Mouse (Mus musculus) midbrain, embryonic 14.5 days (tissue): ENCODE data around the gene Ube2s. TPM values are rescaled to one million over a fixed set of nuclear protein-coding genes. Genes with fewer than 3 reads are reported as not detected.
A peak's percentile ranks its signal among the peaks of the same experiment; 100 is the strongest.

Source experiments
- ATAC-seq: fragments of 200-750 bp; cut with Nextera tagmentation; 2 replicates; pipeline ENCODE4 v1.8.0; 2017; ENCODE audit warnings: moderate number of reproducible peaks, moderate library complexity; ENCODE audit not compliant: low FRiP score, low TSS enrichment
- DNase-seq: peaks from one replicate; pipeline ENCODE4 v3.0.0-alpha.2; 2015
- H3K27ac ChIP-seq: fragments of 300-500 bp; sonication (generic); replicated peaks from 2 replicates; pipeline ENCODE4 v1.5.1; 2014; ENCODE audit warnings: mild to moderate bottlenecking, low read depth, low read length, moderate library complexity
- H3K27me3 ChIP-seq: fragments of 300-500 bp; sonication (generic); 2 replicates; pipeline ENCODE4 v1.6.1; 2014; ENCODE audit warnings: low read length, control low read depth, mixed read lengths; ENCODE audit not compliant: control insufficient read depth, insufficient read depth
- H3K36me3 ChIP-seq: fragments of 300-500 bp; sonication (generic); 2 replicates; pipeline ENCODE4 v1.6.1; 2014; ENCODE audit warnings: low read length, control low read depth; ENCODE audit not compliant: control insufficient read depth, insufficient read depth
- H3K4me1 ChIP-seq: fragments of 300-500 bp; sonication (generic); 2 replicates; pipeline ENCODE4 v1.6.1; 2014; ENCODE audit warnings: mild to moderate bottlenecking, antibody characterized with exemption, low read length, control low read depth; ENCODE audit not compliant: control insufficient read depth, insufficient read depth
- H3K4me2 ChIP-seq: fragments of 300-500 bp; sonication (generic); 2 replicates; pipeline ENCODE4 v1.6.1; 2014; ENCODE audit warnings: mild to moderate bottlenecking, low read length, moderate library complexity
- H3K4me3 ChIP-seq: fragments of 300-500 bp; sonication (generic); replicated peaks from 2 replicates; pipeline ENCODE4 v1.5.1; 2014; ENCODE audit warnings: low read depth, low read length
- H3K9ac ChIP-seq: fragments of 300-500 bp; sonication (generic); replicated peaks from 2 replicates; pipeline ENCODE4 v1.6.1; 2014; ENCODE audit warnings: mild to moderate bottlenecking, low read length, moderate library complexity
- H3K9me3 ChIP-seq: fragments of 300-500 bp; sonication (generic); 2 replicates; pipeline ENCODE4 v1.6.1; 2016; ENCODE audit warnings: low read length, control low read depth, mixed read lengths; ENCODE audit not compliant: control insufficient read depth
- WGBS: fragments of 180-500 bp; shearing (Covaris S2); extraction: QIAGEN DNeasy Blood & Tissue Kit; methylation state at CpG from one replicate; pipeline ENCODE4 v1.1.7; 2014; 5-methylcytosine and 5-hydroxymethylcytosine counted together
- polyA plus RNA-seq: library from polyadenylated mRNA; unstranded; fragments of >200 nt; fragmentation: Nextera tagmentation; extraction: Ambion mirVana; gene quantifications from 2 replicates; pipeline ENCODE4 v1.2.1, GENCODE M21; 2014

Ube2s gene
- polyA plus RNA-seq, 1 experiment from 2014 or later = 290 TPM

DNA sequence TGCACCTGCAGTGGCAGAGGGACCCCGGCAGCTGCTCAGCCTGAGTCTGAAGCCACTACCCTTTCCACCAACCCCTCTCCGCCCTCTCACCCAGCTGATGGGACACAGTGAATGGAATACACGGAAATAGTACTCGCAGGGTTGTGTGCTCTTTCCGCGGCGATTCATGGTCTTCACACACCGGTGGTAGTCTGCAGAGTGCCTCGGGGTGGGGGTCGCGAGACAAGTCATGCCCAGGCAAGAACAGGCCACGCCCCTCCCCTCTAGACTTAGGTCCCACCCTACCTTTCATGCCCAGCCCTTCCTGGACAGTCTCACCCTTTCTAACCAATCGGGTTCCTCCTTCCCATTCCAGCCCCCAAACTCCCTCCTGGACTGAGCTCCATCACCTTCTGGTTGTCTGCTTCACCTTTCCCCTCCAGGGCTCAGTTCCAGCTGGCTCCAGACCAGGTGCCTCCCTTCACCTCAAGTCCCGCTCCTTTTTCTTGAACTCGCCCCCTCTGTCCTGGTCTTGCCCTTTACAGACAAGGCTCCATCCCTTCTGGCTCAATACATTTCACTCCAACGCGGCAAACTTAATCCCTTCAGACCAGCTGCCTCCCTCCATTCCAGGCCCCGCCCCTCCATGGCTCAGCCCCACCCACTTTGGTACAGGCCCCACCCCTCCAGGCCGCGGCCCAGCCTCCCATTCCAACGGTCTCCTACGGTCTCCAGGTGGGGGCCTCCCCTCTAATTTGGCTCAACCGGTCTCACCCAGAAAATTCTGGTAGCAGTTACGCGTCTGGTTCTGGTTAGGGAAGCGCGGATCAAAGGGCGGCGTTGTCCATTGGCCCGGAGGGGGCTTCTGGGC lies 60.2 kb downstream of the Ube2s start:
- peak overlapping the region; percentile 28 for H3K4me3 ChIP-seq
- no peaks in the 10 kb centered on the region for H3K27me3 ChIP-seq
- 3% methylated on average over 30 of the region's 30 CpGs for WGBS
- no peak overlapping the region for H3K9ac ChIP-seq
- no peaks in the 10 kb centered on the region for H3K9me3 ChIP-seq
- H3K36me3 ChIP-seq = peaks cover 6% of the 10 kb centered on the region; the same call in 1 of the 2 replicates
- DNase-seq (peak; percentile 48), ATAC-seq (peak; percentile 77)
- peaks cover 14% of the 10 kb centered on the region for H3K4me1 ChIP-seq
- H3K4me2 ChIP-seq = peak overlapping the region; percentile 50
- no peak overlapping the region for H3K27ac ChIP-seq

DNA sequence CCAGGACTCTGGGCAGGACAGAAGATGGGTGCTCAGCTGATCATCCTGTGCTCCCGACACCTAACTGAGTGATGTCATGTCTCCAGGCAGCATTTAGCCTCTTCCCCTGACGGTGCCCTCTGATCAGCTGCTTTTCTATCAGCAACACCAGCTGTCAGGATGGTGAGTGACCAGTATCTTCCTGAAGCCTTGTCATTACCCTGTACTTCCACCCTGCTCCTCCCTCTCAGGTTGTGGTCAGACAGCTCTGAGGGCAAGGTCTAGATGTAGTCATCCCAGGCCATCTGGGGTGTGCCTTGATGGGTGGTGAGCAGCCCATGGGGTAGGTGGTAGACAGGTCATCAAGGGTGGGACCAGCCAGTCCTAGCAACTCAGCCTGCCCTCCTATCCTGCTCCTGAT lies 63.2 kb downstream of the Ube2s start:
- no peaks in the 10 kb centered on the region for H3K9me3 ChIP-seq
- H3K4me2 ChIP-seq = no peak overlapping the region
- no peak overlapping the region for H3K4me3 ChIP-seq
- peaks cover 27% of the 10 kb centered on the region for H3K36me3 ChIP-seq
- no peak overlapping the region for H3K9ac ChIP-seq
- no peaks in the 10 kb centered on the region for H3K27me3 ChIP-seq
- no peak overlapping the region for H3K27ac ChIP-seq
- H3K4me1 ChIP-seq = peaks cover 14% of the 10 kb centered on the region
- ATAC-seq (no peak), DNase-seq (no peak)
- 89% methylated on average over 2 of the region's 2 CpGs for whole genome bisulfite sequencing

DNA sequence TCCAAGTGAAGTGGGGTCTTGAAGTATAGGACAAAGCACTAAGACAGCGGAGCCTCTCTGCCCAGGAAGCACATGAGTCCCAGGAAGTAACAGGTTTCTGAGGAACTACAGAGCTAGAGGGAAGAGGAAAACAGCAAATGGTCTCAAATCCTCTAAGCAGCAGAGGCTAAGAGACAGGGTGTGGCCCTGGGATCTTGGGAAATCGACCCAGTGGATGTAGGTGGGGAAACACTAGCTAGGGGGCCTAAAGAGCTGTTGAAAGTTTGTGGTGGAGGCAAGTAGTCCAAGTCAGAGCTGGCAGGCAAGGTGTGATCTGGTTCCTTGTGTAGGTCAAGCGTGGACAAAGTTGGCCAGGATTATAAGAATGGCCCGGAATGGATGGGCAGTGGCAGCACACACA lies 64.1 kb downstream of the Ube2s start:
- Histone ChIP-seq H3K27ac (no peak overlapping the region), H3K9ac (no peak overlapping the region), H3K4me3 (no peak overlapping the region), H3K9me3 (no peaks in the 10 kb centered on the region), H3K36me3 (peaks cover 32% of the 10 kb centered on the region), H3K27me3 (no peaks in the 10 kb centered on the region), H3K4me2 (no peak overlapping the region), H3K4me1 (peaks cover 14% of the 10 kb centered on the region)
- 82% methylated on average over 4 of the region's 4 CpGs for WGBS
- ATAC-seq = no peak
- no peak for DNase-seq

DNA sequence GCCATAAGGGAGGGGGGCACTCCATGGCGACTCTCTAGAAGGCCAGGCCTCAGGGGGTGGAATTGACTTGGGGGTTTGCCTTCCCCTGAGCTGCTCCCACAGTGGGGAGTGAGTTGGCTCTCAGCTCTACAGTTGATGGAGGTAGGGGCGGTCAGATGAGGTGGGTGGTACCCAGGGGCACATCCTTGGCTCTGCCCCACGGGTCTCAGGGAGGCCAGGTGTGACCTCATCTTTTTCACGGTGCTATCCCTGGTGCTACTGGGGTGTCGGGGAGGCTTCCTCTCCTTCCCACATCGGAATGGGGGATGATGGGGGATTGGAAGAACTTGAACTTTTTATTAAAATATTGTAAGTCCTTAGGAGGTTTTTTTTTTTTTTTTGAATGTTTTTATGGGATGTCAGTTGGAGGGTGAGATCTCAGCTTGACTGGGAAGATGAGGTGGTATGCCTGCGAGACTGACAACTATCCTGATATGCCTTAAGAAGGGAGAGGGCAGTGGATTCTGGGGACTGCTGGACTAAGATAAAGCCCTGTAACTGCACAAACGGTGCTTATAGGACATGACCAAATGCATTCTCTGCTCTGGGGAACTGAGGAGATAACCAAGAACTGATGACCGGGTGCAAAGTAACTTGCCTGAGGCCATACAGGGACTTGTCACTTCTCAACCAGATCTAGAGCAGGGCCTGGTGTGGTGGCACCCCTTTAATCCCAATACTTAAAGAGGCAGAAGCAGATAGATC lies 65.1 kb downstream of the Ube2s start:
- WGBS = 78% methylated on average over 9 of the region's 9 CpGs
- ATAC-seq = no peak
- H3K4me3 ChIP-seq = no peak overlapping the region
- H3K9me3 ChIP-seq = no peaks in the 10 kb centered on the region
- no peaks in the 10 kb centered on the region for H3K27me3 ChIP-seq
- H3K36me3 ChIP-seq = peaks cover 38% of the 10 kb centered on the region
- peaks cover 13% of the 10 kb centered on the region for H3K4me1 ChIP-seq
- no peak overlapping the region for H3K27ac ChIP-seq
- H3K9ac ChIP-seq = no peak overlapping the region
- no peak overlapping the region for H3K4me2 ChIP-seq
- no peak for DNase-seq

DNA sequence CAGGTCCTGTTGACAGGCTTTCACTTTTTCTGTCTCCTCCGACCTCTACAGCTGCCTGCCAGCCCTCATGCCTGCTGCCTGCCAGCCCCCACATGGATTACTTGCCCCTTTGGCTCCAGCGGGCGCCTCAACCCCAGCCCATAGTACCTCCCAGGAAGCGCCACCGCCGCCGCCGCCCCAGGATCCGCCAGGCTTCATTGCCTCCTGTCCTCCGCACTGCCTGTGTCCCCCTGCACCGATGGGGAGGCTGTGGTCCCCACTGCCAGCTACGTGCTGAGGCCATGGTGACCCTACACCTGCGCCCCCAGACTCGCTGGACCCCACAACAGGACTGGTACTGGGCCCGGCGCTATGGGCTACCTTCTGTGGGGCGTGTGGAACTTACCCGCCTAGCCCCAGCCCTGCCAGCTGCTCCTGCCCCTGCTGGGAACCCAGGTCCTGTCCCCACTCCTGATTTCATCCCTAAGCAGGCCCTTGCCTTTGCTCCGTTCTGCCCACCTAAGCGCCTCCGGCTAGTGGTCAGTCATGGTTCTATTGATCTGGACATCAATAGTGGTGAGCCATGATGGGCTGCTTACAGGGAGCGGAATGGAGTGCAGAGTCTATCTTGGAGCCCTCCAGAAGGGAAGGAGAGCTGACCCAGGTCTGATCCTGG lies 65.9 kb downstream of the Ube2s start:
- Histone ChIP-seq H3K9me3 (no peaks in the 10 kb centered on the region), H3K27ac (no peak overlapping the region), H3K4me1 (peaks cover 13% of the 10 kb centered on the region), H3K4me2 (no peak overlapping the region), H3K9ac (no peak overlapping the region), H3K36me3 (peaks cover 38% of the 10 kb centered on the region), H3K27me3 (no peaks in the 10 kb centered on the region), H3K4me3 (no peak overlapping the region)
- ATAC-seq (no peak), DNase-seq (no peak)
- WGBS = 82% methylated on average over 22 of the region's 22 CpGs

DNA sequence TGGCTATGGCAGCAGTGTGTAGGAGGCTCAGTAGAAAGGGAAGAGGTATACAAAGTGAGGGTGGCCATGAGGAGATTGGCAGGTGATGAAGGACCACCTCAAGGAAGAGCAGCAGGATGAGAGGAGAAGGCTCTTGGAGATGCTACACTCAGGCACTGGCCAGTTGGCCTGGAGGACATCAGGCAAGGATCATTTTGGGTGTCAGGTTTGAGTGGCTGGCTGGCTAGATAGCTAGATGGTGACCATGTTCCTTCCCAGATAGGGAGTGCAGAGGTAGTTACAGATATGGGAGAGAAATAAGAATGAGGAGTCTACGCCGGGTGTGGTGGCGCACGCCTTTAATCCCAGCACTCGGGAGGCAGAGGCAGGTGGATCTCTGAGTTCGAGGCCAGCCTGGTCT lies 67.5 kb downstream of the Ube2s start:
- no peaks in the 10 kb centered on the region for H3K27me3 ChIP-seq
- no peak overlapping the region for H3K9ac ChIP-seq
- no peak overlapping the region for H3K27ac ChIP-seq
- H3K4me2 ChIP-seq = no peak overlapping the region
- peaks cover 19% of the 10 kb centered on the region for H3K4me1 ChIP-seq
- H3K9me3 ChIP-seq = no peaks in the 10 kb centered on the region
- DNase-seq (no peak), ATAC-seq (no peak)
- peaks cover 38% of the 10 kb centered on the region for H3K36me3 ChIP-seq
- H3K4me3 ChIP-seq = no peak overlapping the region
- WGBS = over 99% methylated on average over 5 of the region's 6 CpGs

Other genes with a start within 250 kb of the Ube2s start
- 0.09 and 0.13 TPM in 2 replicates for gene Ptprh, start 208.5 kb downstream of the Ube2s start, polyA plus RNA-seq
- 3.2 and 3.7 TPM in 2 replicates for gene Tmem86b, start 181.2 kb downstream of the Ube2s start, polyA plus RNA-seq
- 8.7 and 11.2 TPM in 2 replicates for gene Ppp6r1, start 153.6 kb downstream of the Ube2s start, polyA plus RNA-seq
- 136 and 169 TPM in 2 replicates for gene Hspbp1, start 127.5 kb downstream of the Ube2s start, polyA plus RNA-seq
- 10.0 and 10.8 TPM in 2 replicates for gene Brsk1, start 122.0 kb downstream of the Ube2s start, polyA plus RNA-seq
- 0.12 and 0.42 TPM in 2 replicates for gene Tmem150b, start 87.3 kb downstream of the Ube2s start, polyA plus RNA-seq
- gene Kmt5c, start 72.5 kb downstream of the Ube2s start, polyA plus RNA-seq = 56.2 and 67.0 TPM in 2 replicates
- 10.2 and 13.0 TPM in 2 replicates for gene Cox6b2, start 59.5 kb downstream of the Ube2s start, polyA plus RNA-seq
- gene Fam71e2, start 41.3 kb downstream of the Ube2s start, polyA plus RNA-seq = not detected in 2 replicates
- 0.17 and 0.43 TPM in 2 replicates for gene Il11, start 29.7 kb downstream of the Ube2s start, polyA plus RNA-seq
- gene Tmem190, start 29.7 kb downstream of the Ube2s start, polyA plus RNA-seq = not detected in 2 replicates
- gene Tmem238, start 22.9 kb downstream of the Ube2s start, polyA plus RNA-seq = 2.7 and 3.5 TPM in 2 replicates
- gene Rpl28, start 19.7 kb downstream of the Ube2s start, polyA plus RNA-seq = 149 and 188 TPM in 2 replicates
- 14.0 and 19.4 TPM in 2 replicates for gene Shisa7, start 32.1 kb upstream of the Ube2s start, polyA plus RNA-seq
- gene Isoc2b, start 57.7 kb upstream of the Ube2s start, polyA plus RNA-seq = 3.5 and 6.6 TPM in 2 replicates
- gene Isoc2a, start 64.6 kb upstream of the Ube2s start, polyA plus RNA-seq = 0.43 and 0.54 TPM in 2 replicates
- gene Gm36210, start 93.9 kb upstream of the Ube2s start, polyA plus RNA-seq = 0.55 TPM in 1 of 2 replicates, not detected in the other
- gene Zfp628, start 102.6 kb upstream of the Ube2s start, polyA plus RNA-seq = 4.6 and 5.1 TPM in 2 replicates
- gene Nat14, start 109.4 kb upstream of the Ube2s start, polyA plus RNA-seq = 24.0 and 28.9 TPM in 2 replicates
- 0.12 and 0.84 TPM in 2 replicates for gene Ssc5d, start 113.2 kb upstream of the Ube2s start, polyA plus RNA-seq
- not detected in 2 replicates for gene Sbk2, start 151.8 kb upstream of the Ube2s start, polyA plus RNA-seq
- 0.59 and 0.89 TPM in 2 replicates for gene Sbk3, start 158.6 kb upstream of the Ube2s start, polyA plus RNA-seq
- gene Zfp579, start 183.6 kb upstream of the Ube2s start, polyA plus RNA-seq = 69.3 and 76.5 TPM in 2 replicates
- gene Zfp524, start 201.8 kb upstream of the Ube2s start, polyA plus RNA-seq = 8.4 and 9.4 TPM in 2 replicates
- 36.2 and 38.0 TPM in 2 replicates for gene Fiz1, start 202.1 kb upstream of the Ube2s start, polyA plus RNA-seq
- 1.3 TPM in 1 of 2 replicates, not detected in the other for gene Gm44973, start 202.9 kb upstream of the Ube2s start, polyA plus RNA-seq
- gene Zfp865, start 207.8 kb upstream of the Ube2s start, polyA plus RNA-seq = 6.8 and 8.3 TPM in 2 replicates
- gene Ccdc106, start 208.0 kb upstream of the Ube2s start, polyA plus RNA-seq = 47.0 and 63.6 TPM in 2 replicates
- gene 4632433K11Rik, start 221.5 kb upstream of the Ube2s start, polyA plus RNA-seq = not detected in 2 replicates
- 9.1 and 10.8 TPM in 2 replicates for gene Zfp784, start 225.9 kb upstream of the Ube2s start, polyA plus RNA-seq
- 104 and 105 TPM in 2 replicates for gene Zfp580, start 238.9 kb upstream of the Ube2s start, polyA plus RNA-seq
- gene U2af2, start 249.6 kb upstream of the Ube2s start, polyA plus RNA-seq = 111 and 115 TPM in 2 replicates